Mouse (Mus musculus) left cerebral cortex, adult 11 months (tissue): ENCODE data around the gene Nsun5.
"Not testable (repeated sequence)": the region's sequence is repeated elsewhere in the genome, so short reads cannot be mapped to it uniquely, and the experiment has no call there.

ENCODE experiments used
- DNase-seq: peaks from one replicate; pipeline ENCODE4 v3.0.0; 2022; ENCODE audit warnings: low spot score

The Nsun5 gene

GRCm38 (mm10) chr5:135369787-135370654, at the start of gene Nsun5:
TSS of gene Nsun5 (plus strand) at chr5:135369953.
- DNase-seq, result peak; percentile 77

- DNase-seq, result no peak
Measured at GRCm38 (mm10) chr5:135322197-135322596, 47.6 kb upstream of the Nsun5 start.

DNA sequence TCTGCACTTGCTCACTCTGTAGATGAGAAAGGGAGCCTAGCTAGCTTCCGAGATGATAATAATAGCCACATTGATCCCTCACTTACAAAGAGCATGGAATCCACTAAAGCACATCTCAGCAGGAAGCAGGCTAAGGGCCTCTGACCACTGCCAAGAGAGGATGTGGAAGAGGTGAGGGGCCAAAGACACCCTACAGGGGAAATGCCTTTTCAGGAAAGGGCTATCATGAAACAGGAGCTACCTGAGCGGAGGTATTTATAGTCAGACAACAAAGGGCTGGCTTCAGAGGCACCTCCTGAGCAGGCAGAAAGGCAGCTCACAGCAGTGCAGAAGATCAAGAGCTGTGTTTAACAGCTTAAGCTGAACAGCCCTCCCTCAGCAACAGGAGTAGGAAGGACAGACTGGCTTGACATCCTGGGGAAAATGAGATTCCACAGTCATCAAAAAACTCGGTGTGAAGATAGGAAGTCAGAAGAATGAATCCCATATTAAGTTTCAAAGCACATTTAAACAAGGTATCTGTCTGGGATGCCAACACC, 43.6 kb upstream of the Nsun5 start:
- no peak for DNase-seq

GRCm38 (mm10) chr5:135329471-135329870, 40.3 kb upstream of the Nsun5 start:
- no peak for DNase-seq

GRCm38 (mm10) chr5:135330201-135330600, 39.6 kb upstream of the Nsun5 start:
- no peak for DNase-seq

GRCm38 (mm10) chr5:135331161-135331560, 38.6 kb upstream of the Nsun5 start:
- DNase-seq, result no peak

- DNase-seq, result no peak
Measured at GRCm38 (mm10) chr5:135337575-135337974, 32.2 kb upstream of the Nsun5 start.

DNA sequence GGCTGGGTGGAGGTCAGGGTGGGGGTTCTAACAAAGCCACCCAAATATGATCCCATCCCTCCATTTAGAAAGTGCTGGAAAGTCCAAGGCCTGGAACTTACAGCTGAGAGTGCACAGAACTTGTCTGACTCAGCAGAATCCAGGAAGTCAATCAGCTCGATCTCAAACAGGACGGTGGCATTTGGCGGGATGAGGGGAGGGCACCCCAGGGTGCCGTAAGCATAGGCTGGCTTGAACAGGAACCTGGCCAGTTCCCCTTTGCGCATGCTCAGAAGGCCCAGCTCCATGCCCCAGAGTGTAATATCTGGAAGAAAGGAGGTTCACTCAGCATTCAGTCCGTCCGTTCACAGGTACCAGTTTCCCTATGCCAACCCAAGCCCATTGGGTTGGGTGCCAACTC, 23.8 kb upstream of the Nsun5 start:
- no peak for DNase-seq

DNA sequence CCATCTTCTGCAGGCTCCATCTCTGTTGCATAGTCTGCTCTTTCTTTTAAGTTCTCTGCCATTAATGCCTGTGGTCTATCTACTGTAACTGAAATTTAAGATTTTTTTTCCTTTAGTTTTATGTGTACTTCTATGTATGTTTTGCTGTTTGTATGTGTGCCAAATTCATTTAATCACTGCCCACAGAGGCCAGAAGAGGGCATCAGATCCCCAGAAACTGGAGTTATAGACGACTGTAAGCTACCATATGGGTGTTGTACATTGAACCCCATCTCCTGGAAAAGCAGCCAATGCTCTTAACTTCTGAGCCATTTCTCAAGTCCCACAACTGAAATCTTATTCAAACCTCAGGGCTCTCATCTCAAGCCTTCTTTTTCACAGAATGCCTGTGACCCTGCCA, 23.3 kb upstream of the Nsun5 start:
- no peak for DNase-seq

DNA sequence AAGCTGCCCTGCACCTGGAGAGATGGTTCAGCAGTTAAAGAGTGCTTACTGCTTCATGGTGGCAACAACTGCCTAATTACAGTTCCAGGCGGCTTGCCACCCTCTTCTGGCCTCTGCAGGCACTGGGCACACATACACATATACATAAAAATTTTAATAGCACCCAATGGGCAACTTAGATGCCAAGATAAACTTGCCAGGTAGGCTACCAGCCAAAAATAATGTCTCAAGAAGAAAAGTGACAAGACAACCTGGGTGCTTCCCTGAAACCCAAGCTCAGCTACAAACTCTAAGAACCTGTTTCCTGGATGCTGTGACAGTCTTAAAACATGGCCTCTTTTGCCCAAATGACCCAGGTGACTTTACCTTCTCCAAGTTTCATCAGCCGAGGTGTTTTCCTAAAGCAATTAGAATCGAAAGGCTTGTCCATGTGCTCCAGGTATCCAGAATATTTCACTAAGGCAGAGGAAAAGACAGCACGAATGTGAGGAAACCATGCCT, 22.2 kb upstream of the Nsun5 start:
- DNase-seq, result no peak

- no peak for DNase-seq
Measured at GRCm38 (mm10) chr5:135349862-135350261, 19.9 kb upstream of the Nsun5 start, which contains the start of gene Fkbp6. TSS of gene Fkbp6 (minus strand) at chr5:135350044.

DNA sequence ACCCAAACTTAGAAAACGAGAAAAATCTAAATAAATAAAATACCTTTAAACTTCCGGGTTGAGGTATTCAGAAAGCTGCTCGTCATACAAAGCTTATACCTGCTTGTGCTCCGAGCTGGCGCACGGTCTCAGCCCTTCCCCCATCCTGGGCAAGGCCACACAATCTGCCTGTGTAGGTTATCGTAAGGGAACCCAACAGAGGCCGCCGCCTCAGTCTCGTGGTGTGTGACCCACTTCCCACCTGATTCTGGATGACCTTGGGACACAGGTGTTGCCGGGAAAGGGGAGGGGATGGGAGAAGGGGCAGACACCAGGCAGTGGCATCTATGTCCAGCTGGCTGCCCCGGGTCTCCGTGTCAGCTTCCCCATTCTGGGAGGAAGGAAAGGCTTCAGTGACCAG, 18.1 kb upstream of the Nsun5 start:
- no peak for DNase-seq

GRCm38 (mm10) chr5:135352995-135353394, 16.8 kb upstream of the Nsun5 start, which contains the start of gene Trim50:
TSS of gene Trim50 (plus strand) at chr5:135353295.
- DNase-seq, result no peak

DNA sequence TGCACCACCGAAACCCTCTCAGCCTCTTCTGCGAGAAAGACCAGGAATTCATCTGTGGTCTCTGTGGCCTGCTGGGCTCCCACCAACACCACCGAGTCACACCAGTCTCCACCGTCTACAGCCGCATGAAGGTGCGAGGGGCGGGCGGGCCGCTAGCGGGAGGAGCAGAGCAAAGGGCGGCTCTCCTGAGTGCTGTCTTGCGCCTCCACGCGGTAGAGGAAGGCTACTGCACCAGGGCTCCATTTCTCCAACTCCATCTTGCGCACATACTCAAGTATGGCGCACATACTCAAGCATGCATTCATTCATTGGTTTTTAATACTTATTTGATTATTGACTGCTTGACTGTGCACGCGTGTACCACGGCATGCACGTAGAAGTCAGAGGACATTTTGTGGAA, 16.2 kb upstream of the Nsun5 start:
- DNase-seq, result no peak

DNA sequence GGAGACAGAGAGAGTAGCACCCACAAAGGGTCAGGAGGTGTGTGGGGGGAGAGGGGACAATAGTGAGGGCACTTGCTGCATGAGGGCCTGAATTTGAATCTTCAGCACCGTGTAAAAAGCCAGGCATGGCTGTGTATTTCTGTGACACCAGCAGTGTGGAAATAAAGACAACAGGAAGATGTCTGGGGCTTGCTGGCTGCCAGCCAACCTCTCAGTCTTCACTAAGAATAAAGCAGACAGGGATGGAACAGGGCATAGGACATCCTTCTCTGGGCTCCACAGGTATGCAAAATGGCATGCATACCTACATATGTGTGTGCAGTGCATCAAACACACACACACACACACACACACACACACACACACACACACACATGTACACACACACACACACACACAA, 13.7 kb upstream of the Nsun5 start:
- DNase-seq, result no peak

DNA sequence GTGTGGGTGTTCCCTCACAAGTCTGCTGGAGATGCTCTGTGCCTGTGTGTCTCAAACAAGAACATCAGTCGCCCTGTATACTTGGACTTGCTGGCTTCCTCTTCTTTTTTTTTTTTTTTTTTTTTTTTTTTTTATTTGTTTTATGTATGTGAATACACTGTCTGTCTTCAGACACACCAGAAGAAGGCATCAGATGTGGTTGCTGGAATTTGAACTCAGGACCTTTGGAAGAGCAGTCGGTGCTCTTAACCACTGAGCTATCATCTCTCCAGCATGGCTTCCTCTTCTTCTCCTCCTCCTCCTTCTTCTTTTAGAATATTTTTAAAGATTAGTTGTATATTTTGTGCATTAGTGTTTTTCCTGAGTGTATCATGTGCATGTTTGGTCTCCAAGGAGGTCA, 12.2 kb upstream of the Nsun5 start:
- DNase-seq, result no peak

- no peak for DNase-seq
Measured at GRCm38 (mm10) chr5:135359772-135360171, 10.0 kb upstream of the Nsun5 start.

DNA sequence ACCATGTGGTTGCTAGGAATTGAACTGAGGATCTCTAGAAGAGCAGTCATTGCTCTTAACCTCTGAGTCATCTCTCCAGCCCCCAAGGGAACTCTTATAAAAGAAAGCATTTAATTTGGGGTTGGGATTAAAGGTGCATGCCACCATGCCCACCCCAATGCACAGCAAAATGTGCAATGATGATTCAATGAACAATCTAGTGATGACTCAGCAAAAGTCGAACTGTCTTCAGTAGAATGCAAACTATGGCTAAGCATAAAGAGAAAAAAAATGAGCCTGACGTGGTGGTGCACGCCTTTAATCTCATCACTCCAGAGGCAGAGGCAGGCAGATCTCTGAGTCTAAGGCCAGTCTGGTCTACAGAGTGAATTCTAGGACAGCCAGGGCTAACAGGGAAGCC, 7.2 kb upstream of the Nsun5 start:
- DNase-seq, result no peak

DNA sequence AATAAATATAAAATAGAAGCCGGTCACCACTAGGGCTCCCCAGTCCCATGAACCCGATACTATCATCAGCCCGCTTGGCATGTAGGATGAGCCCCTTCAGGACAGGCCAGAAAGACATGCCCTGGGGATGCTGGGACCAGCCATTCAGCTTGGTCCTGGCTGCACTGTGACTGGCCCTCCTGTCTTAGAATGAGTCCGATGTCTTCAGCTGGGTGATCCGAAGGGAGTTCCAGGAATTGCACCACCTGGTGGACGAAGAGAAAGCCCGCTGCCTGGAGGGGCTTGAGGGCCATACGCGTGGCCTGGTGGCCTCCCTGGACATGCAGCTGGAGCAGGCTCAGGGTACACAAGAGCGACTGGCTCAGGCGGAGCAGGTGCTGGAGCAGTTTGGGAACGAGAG, 6.2 kb upstream of the Nsun5 start:
- no peak for DNase-seq

GRCm38 (mm10) chr5:135367841-135368240, 1.9 kb upstream of the Nsun5 start:
- no peak for DNase-seq

DNA sequence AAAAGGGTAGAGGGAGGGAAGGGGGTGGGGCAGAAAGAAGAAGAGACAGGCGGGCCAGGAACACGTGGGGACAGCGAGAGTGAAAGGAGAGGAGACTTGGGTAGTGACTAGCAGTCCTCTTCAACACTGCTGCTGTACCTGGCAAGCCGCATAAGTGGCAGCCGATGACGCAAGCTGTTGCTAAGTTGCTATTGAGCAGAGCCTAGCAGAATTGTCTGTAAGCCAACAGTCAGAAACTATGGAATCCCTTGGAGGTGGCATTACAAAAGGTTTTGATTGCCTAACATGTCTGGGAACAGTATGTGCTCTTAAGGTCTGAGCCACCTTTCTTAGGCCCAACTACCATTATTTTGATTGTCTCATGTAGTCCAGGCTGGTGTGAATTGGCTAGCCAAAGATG, 1.4 kb upstream of the Nsun5 start:
- DNase-seq, result no peak

DNA sequence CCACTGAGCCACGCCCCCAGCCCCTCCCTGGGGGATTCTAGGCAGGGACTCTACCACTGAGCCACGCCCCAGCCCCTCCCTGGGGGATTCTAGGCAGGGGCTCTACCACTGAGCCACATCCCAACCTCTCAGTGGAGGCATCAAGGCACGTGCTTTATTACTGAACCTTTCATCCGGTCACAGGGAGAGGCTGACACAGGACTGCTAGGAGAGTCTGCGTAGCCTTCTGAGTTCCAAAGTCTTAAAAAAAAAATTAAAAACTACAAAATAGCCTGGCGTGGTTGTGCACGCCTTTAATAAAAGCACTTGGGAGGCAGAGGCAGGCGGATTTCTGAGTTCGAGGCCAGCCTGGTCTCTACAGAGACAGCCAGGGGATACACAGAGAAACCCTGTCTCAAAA, 557 bp upstream of the Nsun5 start:
- not testable (repeated sequence) for DNase-seq

DNA sequence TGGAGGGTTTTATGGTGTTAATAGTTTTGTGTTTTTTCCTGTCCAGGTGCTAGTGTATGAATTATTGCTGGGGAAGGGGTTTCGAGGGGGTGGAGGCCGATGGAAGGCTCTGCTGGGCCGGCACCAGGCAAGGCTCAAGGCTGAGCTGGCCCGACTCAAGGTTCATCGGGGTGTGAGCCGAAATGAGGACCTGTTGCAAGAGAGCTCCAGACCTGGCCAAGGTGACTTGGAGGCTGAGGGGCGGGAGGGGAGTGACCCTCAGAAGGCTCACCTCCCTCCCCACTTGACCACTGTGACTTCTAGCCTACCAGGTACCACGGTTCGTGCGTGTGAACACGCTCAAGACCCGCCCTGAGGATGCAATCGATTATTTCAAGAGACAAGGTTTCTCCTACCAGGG, 1.4 kb downstream of the Nsun5 start:
- no peak for DNase-seq

DNA sequence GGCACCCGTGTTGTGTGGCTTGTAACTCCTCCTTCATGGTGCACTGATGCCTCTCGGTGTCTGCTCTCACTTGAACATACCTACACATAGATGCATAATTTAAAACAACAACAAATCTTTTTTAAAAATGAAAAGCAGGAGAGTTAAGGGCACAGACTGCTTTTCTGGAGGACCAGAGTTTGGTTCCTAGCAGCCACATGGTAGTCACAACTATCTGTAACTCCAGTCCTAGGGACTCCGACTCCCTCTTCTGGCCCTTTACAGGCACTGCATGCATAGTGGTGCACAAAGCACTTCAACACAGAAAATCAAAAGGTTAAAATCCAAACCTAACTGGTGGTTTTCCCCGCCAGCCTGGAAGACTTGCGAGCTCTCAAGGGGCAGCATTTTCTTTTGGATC, 3.8 kb downstream of the Nsun5 start:
- no peak for DNase-seq
